Mouse (Mus musculus) spleen, postnatal 4 days (tissue): Measurements from ENCODE around the gene Slc30a4.
A peak's percentile ranks its signal among the peaks of the same experiment; 100 is the strongest.

Experiments
- DNase-seq, 2 experiments: peaks; one replicate each; pipeline ENCODE4 v3.0.0; 2022; ENCODE audit warnings: low spot score in 2 of 2

Gene Slc30a4

DNA sequence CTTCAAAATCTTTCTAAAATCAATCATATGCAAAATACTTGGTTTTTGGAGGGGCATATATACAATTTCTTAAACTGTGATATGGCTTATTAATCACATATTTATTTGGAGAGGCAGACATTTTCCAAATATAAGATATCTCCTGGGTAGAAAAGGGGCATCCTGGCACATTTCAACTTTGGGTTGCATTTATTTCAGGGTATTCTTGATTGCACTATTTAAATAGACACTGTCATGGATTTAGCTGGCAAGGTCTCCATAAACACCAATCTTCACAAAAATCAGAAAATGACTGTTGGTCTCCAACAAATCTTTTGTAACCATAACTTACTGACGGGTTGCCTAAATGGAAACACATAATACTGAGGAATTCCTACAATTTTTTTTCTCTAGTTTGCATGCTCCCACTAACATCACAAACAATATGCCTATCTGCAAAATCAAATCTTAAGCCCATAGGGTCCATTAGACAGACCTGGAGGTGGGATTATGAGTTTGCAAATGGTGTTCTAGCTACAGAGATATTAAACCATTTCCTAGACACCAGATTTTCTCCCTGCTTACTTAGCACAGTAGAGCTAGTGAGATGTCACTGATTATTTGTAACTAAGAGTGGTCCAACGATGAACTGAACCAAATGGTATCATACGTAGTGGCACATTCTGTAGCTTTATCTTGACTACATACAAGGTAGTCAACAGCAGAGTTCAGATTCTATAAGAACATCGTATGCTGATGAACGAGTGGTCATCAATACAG, 20.9 kb downstream of the Slc30a4 start:
- DNase-seq, result no peak

GRCm38 (mm10) chr2:122675126-122675525, 27.3 kb downstream of the Slc30a4 start:
- no peak for DNase-seq

GRCm38 (mm10) chr2:122672841-122673240, 29.6 kb downstream of the Slc30a4 start:
- no peak for DNase-seq

DNA sequence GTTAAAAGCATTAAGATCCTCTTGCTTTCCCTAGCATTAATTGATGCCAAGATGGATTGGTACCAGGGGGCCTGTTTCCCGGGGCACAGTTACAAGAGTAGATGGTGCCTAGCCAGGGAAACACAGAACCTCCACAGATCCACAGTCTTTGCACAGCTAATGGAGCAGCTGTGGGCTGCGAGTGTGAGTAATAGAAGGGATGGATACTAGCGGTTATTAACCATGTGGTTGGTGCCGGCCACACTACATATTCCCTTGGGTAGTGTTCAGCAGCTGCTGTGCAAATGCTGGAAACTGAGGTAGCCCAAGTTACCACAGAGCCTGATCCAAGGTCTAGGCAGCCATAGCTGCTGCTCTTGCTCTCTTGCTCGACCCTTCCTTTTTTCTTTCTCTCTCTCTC, 30.7 kb downstream of the Slc30a4 start:
- no peak for DNase-seq

- DNase-seq, result peak in 1 of 2 experiments; percentile 60
Observed at GRCm38 (mm10) chr2:122667856-122668255, 34.6 kb downstream of the Slc30a4 start.

- DNase-seq, result peak; percentile 33 to 72
Observed at GRCm38 (mm10) chr2:122665973-122666875, 36.2 kb downstream of the Slc30a4 start.

- DNase-seq, result peak in 1 of 2 experiments; percentile 59
Observed at GRCm38 (mm10) chr2:122665253-122665972, 37.0 kb downstream of the Slc30a4 start.

- DNase-seq, result no peak
Observed at GRCm38 (mm10) chr2:122659825-122660224, 42.6 kb downstream of the Slc30a4 start.

DNA sequence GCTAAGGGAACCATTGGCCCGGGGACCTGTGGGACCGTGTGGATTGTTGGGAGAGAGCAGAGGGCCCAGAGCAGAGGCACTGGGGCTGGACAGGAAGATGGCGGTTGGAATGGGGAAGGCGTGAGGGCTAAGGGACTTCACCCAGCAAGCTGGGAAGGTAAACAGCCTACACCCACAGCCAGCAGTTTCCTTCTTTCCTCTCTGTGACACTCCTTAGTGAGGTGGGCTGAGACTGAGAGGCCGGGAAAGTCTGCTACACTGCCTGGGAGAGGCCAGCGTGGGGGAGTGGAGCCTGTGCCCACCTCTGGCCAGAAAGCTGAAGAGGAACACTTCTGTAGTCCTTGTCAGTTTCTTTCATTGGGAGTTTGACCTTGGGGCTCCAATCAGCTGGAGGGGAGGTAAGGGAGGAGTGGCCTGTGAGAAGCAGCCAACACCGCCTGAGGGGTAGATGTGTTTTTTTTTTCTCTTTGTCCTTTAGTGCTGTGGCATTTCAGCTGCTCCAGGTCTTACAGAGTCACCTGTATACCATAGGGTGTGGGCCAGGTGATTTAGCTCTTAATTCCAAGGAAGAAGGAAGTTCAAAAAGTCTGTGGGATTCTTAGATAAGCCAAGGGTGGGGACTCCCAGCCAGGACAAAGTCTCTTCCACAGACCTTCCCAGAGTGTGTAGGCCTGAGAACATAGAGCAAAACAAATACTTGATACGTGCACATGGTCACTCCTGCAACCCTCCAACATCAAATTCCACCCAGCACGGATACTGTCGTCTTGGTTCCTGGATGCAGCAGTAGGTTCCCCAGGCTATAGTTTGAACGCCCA, 44.5 kb downstream of the Slc30a4 start:
- DNase-seq, result no peak

GRCm38 (mm10) chr2:122656767-122657166, 45.7 kb downstream of the Slc30a4 start:
- peak in 1 of 2 experiments; percentile 56 for DNase-seq

- no peak for DNase-seq
Observed at GRCm38 (mm10) chr2:122656052-122656451, 46.4 kb downstream of the Slc30a4 start.

DNA sequence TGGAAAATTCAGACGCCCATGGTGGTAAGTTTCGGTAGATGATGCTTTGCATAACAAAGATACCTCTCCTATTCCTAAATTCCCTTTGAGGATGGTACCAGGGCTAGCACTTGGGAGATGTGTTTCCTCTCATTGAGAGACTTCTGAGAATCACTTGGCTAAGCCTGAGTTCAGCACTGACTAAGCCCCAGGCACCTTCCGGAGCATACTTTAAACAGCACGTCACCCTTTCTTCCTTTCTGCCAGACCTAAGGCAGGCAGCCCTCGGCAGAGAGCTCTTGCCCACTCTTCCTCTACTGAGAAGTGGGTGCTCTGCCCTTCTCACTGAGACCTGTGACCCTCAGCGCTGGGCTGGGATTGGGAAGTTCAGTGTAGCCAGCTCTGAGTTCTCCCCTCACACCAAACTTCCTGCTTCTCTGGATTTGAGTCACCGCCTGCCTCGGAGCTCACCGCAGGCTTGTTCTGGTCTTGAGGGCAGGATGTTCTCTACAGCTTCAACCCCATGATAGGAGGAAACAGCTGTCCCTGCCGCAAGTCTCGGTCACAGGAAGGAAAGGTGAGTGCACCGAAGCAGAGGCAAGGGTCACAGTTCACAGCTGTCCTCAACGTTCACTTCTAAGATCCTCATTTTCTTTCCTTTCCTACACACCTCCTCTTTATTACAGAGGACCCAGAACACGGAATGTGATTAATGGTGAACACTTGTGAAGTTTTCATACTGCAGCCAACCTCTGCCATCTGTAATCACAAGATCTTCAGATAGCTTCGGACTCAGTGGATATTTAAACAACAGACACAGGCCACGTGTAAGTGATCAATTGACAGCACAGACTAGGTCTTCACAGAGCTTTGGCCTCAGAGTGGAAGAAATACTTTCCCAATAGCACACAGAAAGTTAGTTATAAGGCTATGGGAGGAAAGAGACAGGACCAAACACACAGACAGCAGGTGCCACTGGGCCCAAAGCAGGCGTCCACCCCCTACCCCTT, 50.1 kb downstream of the Slc30a4 start:
- peak; percentile 55 to 76 for DNase-seq

- DNase-seq, result peak in 1 of 2 experiments; percentile 54
Observed at GRCm38 (mm10) chr2:122638673-122639072, 63.8 kb downstream of the Slc30a4 start.

DNA sequence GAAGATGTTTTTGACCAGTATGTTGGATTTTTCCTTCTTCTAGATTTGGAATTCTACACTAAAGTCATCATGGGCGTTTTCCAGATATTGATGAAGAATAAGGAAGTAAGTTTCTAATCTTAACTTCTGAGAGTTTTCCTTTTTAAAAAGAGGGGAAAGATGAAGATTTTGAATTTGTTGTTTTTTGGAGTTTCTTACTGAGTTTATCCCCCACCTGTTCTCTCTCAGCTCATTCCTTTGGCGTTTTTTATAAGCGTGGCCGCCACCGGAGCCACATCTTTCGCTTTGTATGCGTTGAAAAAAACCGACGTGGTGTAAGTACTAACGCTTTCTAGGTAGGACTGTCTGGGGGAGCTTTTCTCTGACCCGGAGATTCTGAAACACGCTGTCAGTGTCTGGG, 64.4 kb downstream of the Slc30a4 start:
- no peak for DNase-seq

- DNase-seq, result peak; percentile 73 to 93
Observed at GRCm38 (mm10) chr2:122637526-122637997, 64.9 kb downstream of the Slc30a4 start.

DNA sequence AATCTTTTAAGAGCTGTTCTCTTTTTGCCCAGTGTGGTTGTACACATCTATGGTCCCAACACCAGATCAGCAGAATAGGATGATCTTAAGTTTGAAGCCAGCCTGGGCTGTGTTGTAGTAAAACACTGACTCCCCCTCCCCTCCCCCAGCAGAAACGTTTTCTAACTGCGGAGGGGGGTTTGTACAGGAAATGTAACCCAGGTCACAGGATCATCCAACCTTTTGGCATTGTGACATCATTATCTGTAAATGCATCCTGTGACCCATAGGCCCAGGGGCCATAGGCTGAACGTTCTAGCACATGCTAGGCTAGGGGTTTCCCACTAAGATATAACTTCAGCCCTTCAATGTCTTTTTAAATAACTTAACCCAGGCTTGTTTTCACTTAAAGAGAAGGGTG, 65.8 kb downstream of the Slc30a4 start, which contains the start of gene AA467197:
TSS of gene AA467197 (plus strand) at position 301 of the 400 bp plus-strand sequence.
- no peak for DNase-seq
